Mouse (Mus musculus): ENCODE results near the gene Shank2.

DNA sequence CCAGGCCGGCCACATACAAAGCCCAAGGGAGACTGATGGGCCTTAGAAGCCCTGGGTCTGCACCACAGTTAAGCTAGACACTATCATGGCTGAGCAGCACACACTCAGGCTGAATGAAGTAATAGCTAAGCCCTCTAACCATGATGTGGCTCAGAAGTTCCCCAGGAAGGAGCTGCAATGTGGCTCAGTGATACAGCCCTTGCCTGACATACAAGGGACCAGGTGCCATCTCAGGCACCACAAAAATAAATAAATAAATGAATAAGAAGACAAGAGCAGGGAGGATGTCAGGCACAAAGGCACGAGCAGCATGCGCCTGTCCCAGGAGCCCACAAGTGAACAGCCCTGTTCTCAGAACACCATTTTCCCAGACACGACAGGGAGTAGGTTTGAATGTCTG lies 440.2 kb downstream of the Shank2 start:
- no peak for TF ChIP-seq CTCF (IDR thresholded peaks at IDR 0.05; ENCODE audit: low read depth)
- TF ChIP-seq EP300 (IDR thresholded peaks at IDR 0.05; ENCODE audit: low read depth) = no peak
